Mouse (Mus musculus) urinary bladder, postnatal 4 days (tissue): ENCODE results near the gene Unc119b.
"Not testable (repeated sequence)": the region's sequence is repeated elsewhere in the genome, so short reads cannot be mapped to it uniquely, and the experiment has no call there.

Experiments used
- DNase-seq, 2 experiments: peaks; one replicate each; pipeline ENCODE4 v3.0.0; 2021 to 2022; ENCODE audit warnings: low spot score in 2 of 2

Gene Unc119b

GRCm38 (mm10) chr5:115134234-115135165 lies at the start of gene Unc119b:
Unc119b (minus strand) TSS chr5:115134975.
- DNase-seq, result peak; percentile 86 to 89

- DNase-seq, result no peak
Measured at GRCm38 (mm10) chr5:115183482-115183881, 48.7 kb upstream of the Unc119b start.

GRCm38 (mm10) chr5:115182925-115183324 lies 48.1 kb upstream of the Unc119b start:
- no peak for DNase-seq

GRCm38 (mm10) chr5:115181248-115181940 lies 46.6 kb upstream of the Unc119b start:
- no peak for DNase-seq

- DNase-seq, result no peak
Measured at GRCm38 (mm10) chr5:115179596-115179995, 44.8 kb upstream of the Unc119b start.

- DNase-seq, result no peak
Measured at GRCm38 (mm10) chr5:115177866-115178265, 43.1 kb upstream of the Unc119b start.

GRCm38 (mm10) chr5:115174554-115174953 lies 39.8 kb upstream of the Unc119b start:
- DNase-seq, result no peak

- DNase-seq, result no peak
Measured at GRCm38 (mm10) chr5:115170150-115170549, 35.4 kb upstream of the Unc119b start.

GRCm38 (mm10) chr5:115168641-115169415 lies 34.1 kb upstream of the Unc119b start:
- DNase-seq, result no peak

GRCm38 (mm10) chr5:115167396-115167795 lies 32.6 kb upstream of the Unc119b start:
- DNase-seq, result no peak

- DNase-seq, result no peak
Measured at GRCm38 (mm10) chr5:115166815-115167194, 32.0 kb upstream of the Unc119b start.

- DNase-seq, result no peak
Measured at GRCm38 (mm10) chr5:115165895-115166814, 31.4 kb upstream of the Unc119b start.

- DNase-seq, result no peak
Measured at GRCm38 (mm10) chr5:115165351-115165750, 30.6 kb upstream of the Unc119b start.

- DNase-seq, result not testable (repeated sequence)
Measured at GRCm38 (mm10) chr5:115164446-115164845, 29.7 kb upstream of the Unc119b start.

- DNase-seq, result peak in 1 of 2 experiments; percentile 67
Measured at GRCm38 (mm10) chr5:115163563-115163962, 28.8 kb upstream of the Unc119b start.

- DNase-seq, result not testable (repeated sequence)
Measured at GRCm38 (mm10) chr5:115161940-115162279, 27.1 kb upstream of the Unc119b start.

GRCm38 (mm10) chr5:115161064-115161939 lies 26.5 kb upstream of the Unc119b start:
- no peak for DNase-seq

- no peak for DNase-seq
Measured at GRCm38 (mm10) chr5:115160655-115161054, 25.9 kb upstream of the Unc119b start.

GRCm38 (mm10) chr5:115159165-115159564 lies 24.4 kb upstream of the Unc119b start:
- no peak for DNase-seq
